Mouse (Mus musculus): Measurements from ENCODE around the gene Sprr2a3. TPM values are rescaled to one million over a fixed set of nuclear protein-coding genes. Genes with fewer than 3 reads are reported as not detected.

The Sprr2a3 gene
- polyA plus RNA-seq, 1 experiment from 2014 or later = 142 TPM

GRCm38 (mm10) chr3:92317384-92317783, 32.2 kb downstream of the Sprr2a3 start:
- H3K4me3 ChIP-seq (replicated peaks; ENCODE audit: low read length) = no peak overlapping the region
- H3K27me3 ChIP-seq (ENCODE audit: control insufficient read depth, insufficient read depth, low read length) = no peaks in the 10 kb centered on the region
- no peaks in the 10 kb centered on the region for H3K9me3 ChIP-seq (replicated peaks; ENCODE audit: control insufficient read depth, low read length)
- no peak overlapping the region for H3K4me2 ChIP-seq (ENCODE audit: low read depth, low read length)
- no peak for ATAC-seq (ENCODE audit: insufficient read depth, low FRiP score)
- WGBS = 76% methylated on average over 2 of the region's 2 CpGs
- H3K4me1 ChIP-seq (ENCODE audit: control insufficient read depth, insufficient read depth, low read length) = no peaks in the 10 kb centered on the region
- no peak overlapping the region for H3K27ac ChIP-seq (ENCODE audit: low read length)
- H3K9ac ChIP-seq (ENCODE audit: low read length) = no peak overlapping the region
- H3K36me3 ChIP-seq (ENCODE audit: control insufficient read depth, insufficient read depth, low read length) = no peaks in the 10 kb centered on the region

GRCm38 (mm10) chr3:92336278-92336677, 51.1 kb downstream of the Sprr2a3 start:
- no peaks in the 10 kb centered on the region for H3K36me3 ChIP-seq (ENCODE audit: control insufficient read depth, insufficient read depth, low read length)
- 50% methylated on average over 1 of the region's 1 CpGs for WGBS
- no peak for ATAC-seq (ENCODE audit: insufficient read depth, low FRiP score)
- H3K27me3 ChIP-seq (ENCODE audit: control insufficient read depth, insufficient read depth, low read length) = no peaks in the 10 kb centered on the region
- H3K4me3 ChIP-seq (replicated peaks; ENCODE audit: low read length) = no peak overlapping the region
- no peak overlapping the region for H3K4me2 ChIP-seq (ENCODE audit: low read depth, low read length)
- no peaks in the 10 kb centered on the region for H3K4me1 ChIP-seq (ENCODE audit: control insufficient read depth, insufficient read depth, low read length)
- H3K9me3 ChIP-seq (replicated peaks; ENCODE audit: control insufficient read depth, low read length) = no peaks in the 10 kb centered on the region
- H3K27ac ChIP-seq (ENCODE audit: low read length) = no peak overlapping the region
- no peak overlapping the region for H3K9ac ChIP-seq (ENCODE audit: low read length)

- Histone ChIP-seq H3K27me3 (ENCODE audit: control insufficient read depth, insufficient read depth, low read length) (no peaks in the 10 kb centered on the region), H3K36me3 (ENCODE audit: control insufficient read depth, insufficient read depth, low read length) (no peaks in the 10 kb centered on the region), H3K4me3 (replicated peaks; ENCODE audit: low read length) (no peak within 1 kb of the TSS), H3K27ac (ENCODE audit: low read length) (no peak within 1 kb of the TSS), H3K4me1 (ENCODE audit: control insufficient read depth, insufficient read depth, low read length) (no peaks in the 10 kb centered on the region), H3K9me3 (replicated peaks; ENCODE audit: control insufficient read depth, low read length) (no peaks in the 10 kb centered on the region), H3K4me2 (ENCODE audit: low read depth, low read length) (no peak within 1 kb of the TSS), H3K9ac (ENCODE audit: low read length) (no peak within 1 kb of the TSS)
- WGBS = 89% methylated on average over 5 of the region's 5 CpGs
- no peak for ATAC-seq (ENCODE audit: insufficient read depth, low FRiP score)
Observed at GRCm38 (mm10) chr3:92338840-92339239, 53.6 kb downstream of the Sprr2a3 start, which contains the start of gene Sprr2d. Gene Sprr2d, plus strand, starts transcription at chr3:92339140.

Other genes starting within 250 kb of the Sprr2a3 start
- 3.1 and 4.6 TPM in 2 replicates for gene Lor, start 202.3 kb upstream of the Sprr2a3 start, polyA plus RNA-seq (2015; fragmentation: Nextera tagmentation; extraction: Ambion mirVana)
- gene Prr9, start 161.5 kb upstream of the Sprr2a3 start, polyA plus RNA-seq (2015; fragmentation: Nextera tagmentation; extraction: Ambion mirVana) = not detected in 2 replicates
- gene Lelp1, start 142.7 kb upstream of the Sprr2a3 start, polyA plus RNA-seq (2015; fragmentation: Nextera tagmentation; extraction: Ambion mirVana) = not detected in 2 replicates
- gene Sprr2a1, start 69.6 kb upstream of the Sprr2a3 start, polyA plus RNA-seq (2015; fragmentation: Nextera tagmentation; extraction: Ambion mirVana) = 33.7 and 51.7 TPM in 2 replicates
- gene Sprr2a2, start 69.5 kb upstream of the Sprr2a3 start, polyA plus RNA-seq (2015; fragmentation: Nextera tagmentation; extraction: Ambion mirVana) = 2,249 and 3,769 TPM in 2 replicates
- gene Sprr2b, start 31.2 kb downstream of the Sprr2a3 start, polyA plus RNA-seq (2015; fragmentation: Nextera tagmentation; extraction: Ambion mirVana) = not detected in 2 replicates
- 2.1 and 3.2 TPM in 2 replicates for gene Sprr2d, start 53.7 kb downstream of the Sprr2a3 start, polyA plus RNA-seq (2015; fragmentation: Nextera tagmentation; extraction: Ambion mirVana)
- gene Sprr2e, start 66.7 kb downstream of the Sprr2a3 start, polyA plus RNA-seq (2015; fragmentation: Nextera tagmentation; extraction: Ambion mirVana) = not detected in 2 replicates
- not detected in 2 replicates for gene Sprr2f, start 79.8 kb downstream of the Sprr2a3 start, polyA plus RNA-seq (2015; fragmentation: Nextera tagmentation; extraction: Ambion mirVana)
- 0.39 and 1.3 TPM in 2 replicates for gene Sprr2h, start 100.3 kb downstream of the Sprr2a3 start, polyA plus RNA-seq (2015; fragmentation: Nextera tagmentation; extraction: Ambion mirVana)
- gene Sprr2i, start 122.6 kb downstream of the Sprr2a3 start, polyA plus RNA-seq (2015; fragmentation: Nextera tagmentation; extraction: Ambion mirVana) = 4.6 and 10.6 TPM in 2 replicates
- gene Sprr2j-ps, start 132.7 kb downstream of the Sprr2a3 start, polyA plus RNA-seq (2015; fragmentation: Nextera tagmentation; extraction: Ambion mirVana) = 2.6 and 7.0 TPM in 2 replicates
- 8.0 and 17.2 TPM in 2 replicates for gene Gm9774, start 144.0 kb downstream of the Sprr2a3 start, polyA plus RNA-seq (2015; fragmentation: Nextera tagmentation; extraction: Ambion mirVana)
- 2.8 and 7.6 TPM in 2 replicates for gene Sprr2k, start 147.2 kb downstream of the Sprr2a3 start, polyA plus RNA-seq (2015; fragmentation: Nextera tagmentation; extraction: Ambion mirVana)
- 3.8 and 9.8 TPM in 2 replicates for gene Sprr1b, start 153.4 kb downstream of the Sprr2a3 start, polyA plus RNA-seq (2015; fragmentation: Nextera tagmentation; extraction: Ambion mirVana)
- 354 and 827 TPM in 2 replicates for gene Sprr3, start 173.3 kb downstream of the Sprr2a3 start, polyA plus RNA-seq (2015; fragmentation: Nextera tagmentation; extraction: Ambion mirVana)
- 466 and 940 TPM in 2 replicates for gene Sprr1a, start 200.5 kb downstream of the Sprr2a3 start, polyA plus RNA-seq (2015; fragmentation: Nextera tagmentation; extraction: Ambion mirVana)
- gene Sprr4, start 215.1 kb downstream of the Sprr2a3 start, polyA plus RNA-seq (2015; fragmentation: Nextera tagmentation; extraction: Ambion mirVana) = not detected in 2 replicates
- gene 2310046K23Rik, start 249.1 kb downstream of the Sprr2a3 start, polyA plus RNA-seq (2015; fragmentation: Nextera tagmentation; extraction: Ambion mirVana) = not detected in 2 replicates

Data from stomach, embryonic 16.5 days (tissue).